Mouse (Mus musculus) Patski (cell line): ENCODE results near the gene Ano6. TPM values are rescaled to one million over a fixed set of nuclear protein-coding genes. Genes with fewer than 3 reads are reported as not detected.

Experiments used
- ATAC-seq: fragments of 100-300 bp; one replicate; pipeline ENCODE4 v1.8.0; 2021
- CTCF ChIA-PET: fragments of 350-600 bp; sonication (Branson Sonifier 250); formaldehyde crosslinking; loops from one replicate; lab custom pipeline; 2022; ENCODE audit warnings: inconsistent platforms; lab: Charles Lee
- POLR2A ChIA-PET: fragments of 350-600 bp; sonication (Branson Sonifier 250); formaldehyde crosslinking; loops from one replicate; lab custom pipeline; 2022; ENCODE audit warnings: antibody characterized with exemption, inconsistent platforms; lab: Charles Lee
- DNase-seq: peaks from one replicate; pipeline ENCODE4 v3.0.0-alpha.2; 2011; ENCODE audit warnings: low read depth, low spot score
- H3K27me3 ChIP-seq: fragments of 371-371 bp; one replicate; pipeline ENCODE4 v1.5.1; 2021
- CTCF ChIP-seq: fragments of 100-300 bp; IDR thresholded peaks from one replicate; pipeline ENCODE4 v1.5.1; 2021
- in situ Hi-C: fragments of 300-500 bp; cut with MboI; formaldehyde crosslinking; loops from 3 replicates; pipeline ENCODE4 v1.11.1; 2018; ENCODE audit warnings: low pct_unique_long_range_greater_than_20kb, mixed read lengths
- polyA plus RNA-seq: library from polyadenylated mRNA; unstranded; gene quantifications from one replicate; pipeline ENCODE4 v1.2.3, GENCODE M21; 2021

The Ano6 gene
- polyA plus RNA-seq, 1 experiment from 2014 or later, result 184 TPM

DNA sequence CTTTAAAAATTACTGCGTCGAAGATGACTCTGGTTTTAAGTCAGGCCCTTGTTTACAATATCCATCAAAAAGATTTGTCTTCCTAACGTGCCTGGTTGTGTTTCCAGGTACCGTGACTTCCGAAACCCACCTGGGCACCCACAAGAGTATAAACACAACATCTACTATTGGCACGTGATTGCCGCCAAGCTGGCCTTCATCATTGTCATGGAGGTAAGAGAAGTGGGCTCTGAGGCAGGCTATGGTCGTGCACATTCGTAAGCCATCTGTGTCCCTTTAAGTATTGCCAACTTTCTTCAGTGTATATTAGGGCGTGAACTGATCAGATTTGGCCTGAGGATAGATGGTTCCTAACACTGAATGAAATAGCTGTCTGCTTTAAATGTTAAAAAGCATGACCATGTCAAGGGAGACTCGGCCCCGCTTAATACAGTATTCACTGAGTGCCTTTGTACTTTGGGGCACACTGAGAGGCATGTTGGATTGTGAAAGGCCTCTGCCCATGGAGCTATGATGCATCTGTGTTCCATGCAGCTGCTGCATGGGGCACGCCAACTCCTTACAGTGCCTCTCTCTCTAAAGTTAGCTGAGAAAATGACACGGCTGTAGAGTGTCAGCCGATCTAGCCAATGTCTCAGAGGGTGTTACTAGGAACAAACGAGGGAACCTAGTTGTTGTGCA, 177.0 kb downstream of the Ano6 start:
- DNase-seq (no peak), ATAC-seq (no peak)
- in situ Hi-C loops, result no loop called here
- no peak for TF ChIP-seq CTCF
- no peaks in the 10 kb centered on the region for H3K27me3 ChIP-seq
- ChIA-PET CTCF (interaction anchor here (1.0 kb wide), 1 partner anchor 11 kb away, joined by 3 read pairs; no protein-coding TSS in a partner anchor), POLR2A (no interaction called here)

DNA sequence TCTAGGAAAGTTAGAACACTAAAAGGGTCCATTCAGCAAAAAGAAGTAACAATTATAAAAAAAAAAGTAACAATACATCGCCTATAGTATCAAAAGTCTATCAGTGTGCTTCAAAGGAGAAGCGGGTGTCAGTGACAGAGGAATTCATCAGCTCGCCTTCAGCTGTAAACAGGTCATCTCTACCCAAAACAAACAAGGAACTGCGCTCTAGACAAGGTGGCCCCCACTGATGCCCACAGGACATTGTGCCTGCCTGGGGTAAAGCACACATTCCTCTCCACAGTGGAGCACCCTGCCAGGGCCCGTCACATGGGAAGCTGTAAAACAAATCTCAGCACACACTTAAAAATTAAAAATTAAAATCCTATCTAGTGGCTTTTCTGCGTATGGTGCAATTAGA, 179.0 kb downstream of the Ano6 start:
- H3K27me3 ChIP-seq, result no peaks in the 10 kb centered on the region
- TF ChIP-seq CTCF, result no peak
- no peak for ATAC-seq
- ChIA-PET POLR2A (no interaction called here), CTCF (no interaction called here)
- DNase-seq, result no peak
- in situ Hi-C loops, result no loop called here

DNA sequence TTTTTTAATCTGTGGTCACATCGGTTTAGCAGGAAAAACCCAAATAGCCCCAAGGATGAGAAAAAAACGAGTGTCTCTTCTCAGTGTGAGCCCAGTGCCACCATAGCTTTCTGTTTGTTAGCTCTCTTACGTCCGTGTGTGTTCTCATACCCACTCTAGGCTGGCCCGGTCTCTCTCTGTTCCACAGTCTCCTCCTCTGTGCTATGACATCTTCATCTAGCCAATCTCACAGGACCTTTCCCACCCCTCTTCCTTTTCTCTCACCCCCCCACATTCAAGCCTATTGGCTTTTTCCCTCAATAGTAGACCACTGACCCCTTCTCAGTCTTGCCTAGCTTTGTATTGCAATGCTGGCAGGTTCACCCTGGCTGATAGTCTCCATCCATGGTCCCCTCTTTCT, 179.5 kb downstream of the Ano6 start:
- ChIA-PET POLR2A (no interaction called here), CTCF (no interaction called here)
- TF ChIP-seq CTCF, result no peak
- ATAC-seq (no peak), DNase-seq (no peak)
- in situ Hi-C loops, result no loop called here
- H3K27me3 ChIP-seq, result no peaks in the 10 kb centered on the region

GRCm38 (mm10) chr15:95970691-95971090, 180.0 kb downstream of the Ano6 start:
- no peaks in the 10 kb centered on the region for H3K27me3 ChIP-seq
- no peak for TF ChIP-seq CTCF
- in situ Hi-C loops, result no loop called here
- ATAC-seq (no peak), DNase-seq (no peak)
- CTCF ChIA-PET, result no interaction called here
- POLR2A ChIA-PET, result no interaction called here

DNA sequence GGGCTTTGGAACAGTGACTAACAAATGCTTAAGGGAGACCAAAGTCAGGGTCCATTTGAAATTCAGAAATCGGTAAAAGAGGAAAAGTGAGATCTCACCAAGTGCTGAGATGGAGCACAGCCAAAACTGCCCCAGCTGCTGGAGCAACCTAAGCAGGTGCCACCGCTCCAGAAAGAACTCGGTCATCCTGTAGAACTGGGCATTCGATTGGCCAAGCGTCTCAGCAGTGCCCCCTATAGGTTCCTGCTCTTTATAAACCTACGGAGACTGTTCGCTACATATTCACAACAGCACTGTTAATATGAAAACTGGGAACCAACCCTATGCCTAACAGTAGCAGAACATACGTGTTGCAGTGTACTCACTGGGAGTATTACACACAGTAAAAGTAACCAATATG, 180.7 kb downstream of the Ano6 start:
- DNase-seq (no peak), ATAC-seq (no peak)
- POLR2A ChIA-PET, result no interaction called here
- in situ Hi-C loops, result no loop called here
- no peak for TF ChIP-seq CTCF
- CTCF ChIA-PET, result interaction anchor here (1.7 kb wide), 1 partner anchor 198 kb away, joined by 3 read pairs; no protein-coding TSS in a partner anchor
- H3K27me3 ChIP-seq, result no peaks in the 10 kb centered on the region

DNA sequence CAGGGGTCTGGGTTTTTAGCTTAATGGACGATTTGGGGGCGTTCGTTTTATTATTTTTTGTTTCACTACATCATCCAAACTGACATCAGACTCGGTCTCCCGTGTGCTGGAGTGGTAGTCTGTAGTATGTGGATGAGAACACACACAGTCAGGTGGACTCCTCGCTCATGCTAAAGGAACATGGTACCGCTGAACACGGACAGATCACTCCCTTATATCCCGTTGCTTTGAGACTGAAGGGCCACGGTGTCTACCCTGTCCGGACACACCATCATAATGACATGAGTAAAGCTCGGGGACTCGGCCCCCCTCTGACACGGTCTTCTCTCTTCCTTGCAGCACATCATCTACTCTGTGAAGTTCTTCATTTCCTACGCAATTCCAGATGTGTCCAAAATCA, 181.5 kb downstream of the Ano6 start:
- CTCF ChIA-PET, result interaction anchor here (1.7 kb wide), 1 partner anchor 199 kb away, joined by 3 read pairs; no protein-coding TSS in a partner anchor
- no peak for TF ChIP-seq CTCF

DNA sequence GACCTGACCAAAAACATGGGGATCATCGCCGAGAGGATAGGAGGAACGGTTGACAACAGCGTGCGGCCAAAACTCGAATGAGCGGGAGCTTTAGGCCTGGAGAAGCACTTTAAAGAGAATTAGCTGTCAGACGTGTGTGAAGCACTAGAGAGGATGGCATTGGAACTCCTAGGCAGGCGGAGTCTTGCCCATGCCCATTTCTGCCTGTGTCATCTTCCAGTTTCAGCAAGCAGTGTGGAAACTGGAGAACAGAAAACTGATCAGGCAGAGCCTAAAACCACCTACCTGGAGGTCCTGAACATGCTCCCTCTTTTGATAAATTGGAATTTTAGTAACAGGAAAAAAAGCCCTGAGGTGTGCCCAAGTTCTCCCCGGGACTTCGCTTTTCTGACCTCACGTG, 182.0 kb downstream of the Ano6 start:
- CTCF ChIA-PET, result interaction anchor here (1.7 kb wide), 1 partner anchor 200 kb away, joined by 3 read pairs; no protein-coding TSS in a partner anchor
- no peak for DNase-seq
- POLR2A ChIA-PET, result interaction anchor here (0.7 kb wide), 1 partner anchor 44 kb away, joined by 4 read pairs; no protein-coding TSS in a partner anchor

More for the DNA sequence above, 181.5 kb downstream of the Ano6 start:
- DNase-seq, result no peak
- ATAC-seq, result no peak
- POLR2A ChIA-PET, result no interaction called here
- no peaks in the 10 kb centered on the region for H3K27me3 ChIP-seq
- in situ Hi-C loops, result no loop called here

GRCm38 (mm10) chr15:95974021-95974597, 183.5 kb downstream of the Ano6 start:
- POLR2A ChIA-PET, result no interaction called here
- H3K27me3 ChIP-seq, result no peaks in the 10 kb centered on the region

More for the DNA sequence above, 182.0 kb downstream of the Ano6 start:
- H3K27me3 ChIP-seq, result no peaks in the 10 kb centered on the region
- in situ Hi-C loops, result no loop called here
- no peak for ATAC-seq
- no peak for TF ChIP-seq CTCF

DNA sequence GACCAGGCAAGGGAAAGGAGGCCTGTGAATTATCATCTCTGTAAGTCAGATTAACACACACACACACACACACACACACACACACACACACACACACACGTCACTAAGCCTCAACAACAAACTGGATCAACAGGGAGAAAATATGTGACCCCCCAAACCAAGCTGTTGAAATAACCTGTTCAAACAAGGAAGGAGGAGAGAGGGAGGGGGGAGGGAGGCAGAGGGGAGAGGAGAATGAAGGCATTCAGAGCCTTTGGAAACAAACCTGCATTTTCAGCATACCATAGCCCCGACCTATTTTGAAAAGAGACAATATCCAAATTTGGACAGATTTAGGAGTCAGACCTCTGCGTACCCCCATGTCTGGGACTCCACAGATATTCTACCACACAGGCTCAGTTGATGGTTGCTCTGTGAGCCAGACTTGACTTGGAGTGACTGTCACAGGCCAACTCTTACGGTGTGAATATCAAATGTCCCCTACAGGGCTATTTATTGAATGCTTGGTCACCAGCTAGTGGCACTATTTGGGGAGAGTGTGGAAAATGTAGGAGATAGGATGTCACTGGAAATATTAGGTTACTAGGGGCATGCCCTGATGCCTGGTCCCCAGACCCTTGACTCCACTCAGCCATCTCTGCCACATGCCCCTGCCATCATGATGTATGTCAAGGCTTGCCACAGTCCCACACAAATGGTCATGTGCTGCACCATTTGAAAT, 185.7 kb downstream of the Ano6 start:
- no peak for ATAC-seq
- no peak for DNase-seq
- POLR2A ChIA-PET, result no interaction called here
- TF ChIP-seq CTCF, result no peak
- no peaks in the 10 kb centered on the region for H3K27me3 ChIP-seq
- in situ Hi-C loops, result no loop called here
- CTCF ChIA-PET, result no interaction called here

More at GRCm38 (mm10) chr15:95974021-95974597, 183.5 kb downstream of the Ano6 start:
- ATAC-seq (peak; percentile 85), DNase-seq (peak; percentile 42)
- TF ChIP-seq CTCF, result no peak
- CTCF ChIA-PET, result no interaction called here
- in situ Hi-C loops, result no loop called here

- no peak for TF ChIP-seq CTCF
- no peak for ATAC-seq
- ChIA-PET POLR2A (interaction anchor here (0.6 to 0.7 kb wide), 3 partner anchors 13 to 365 kb away, joined by 3 to 5 read pairs (median 3); no protein-coding TSS in a partner anchor), CTCF (no interaction called here)
- in situ Hi-C loops, result no loop called here
- DNase-seq, result no peak
- no peaks in the 10 kb centered on the region for H3K27me3 ChIP-seq
These were observed 186.7 kb downstream of the Ano6 start for GRCm38 (mm10) chr15:95977169-95977938.
